Mouse (Mus musculus) limb, embryonic 14.5 days (tissue): ENCODE results near the gene Gid8. TPM values are rescaled to one million over a fixed set of nuclear protein-coding genes. Genes with fewer than 3 reads are reported as not detected.

Experiments
- ATAC-seq: fragments of 200-750 bp; cut with Nextera tagmentation; 2 replicates; pipeline ENCODE4 v1.8.0; 2017; ENCODE audit warnings: low read depth, moderate number of reproducible peaks, moderate TSS enrichment; ENCODE audit not compliant: low FRiP score
- DNase-seq: peaks from one replicate; pipeline ENCODE4 v3.0.0-alpha.2; 2015; ENCODE audit warnings: low spot score
- H3K27ac ChIP-seq: fragments of 300-500 bp; sonication (generic); replicated peaks from 2 replicates; pipeline ENCODE4 v1.5.1; 2014; ENCODE audit warnings: low read depth, mild to moderate bottlenecking, low read length, moderate library complexity, mixed read lengths
- H3K27me3 ChIP-seq: fragments of 300-500 bp; sonication (generic); 2 replicates; pipeline ENCODE4 v1.6.1; 2014; ENCODE audit warnings: low read length, mixed read lengths; ENCODE audit not compliant: control insufficient read depth, insufficient read depth
- H3K36me3 ChIP-seq: fragments of 300-500 bp; sonication (generic); 2 replicates; pipeline ENCODE4 v1.6.1; 2014; ENCODE audit warnings: mild to moderate bottlenecking, low read length, moderate library complexity, mixed read lengths; ENCODE audit not compliant: control insufficient read depth, insufficient read depth
- H3K4me1 ChIP-seq: fragments of 300-500 bp; sonication (generic); 2 replicates; pipeline ENCODE4 v1.6.1; 2014; ENCODE audit warnings: antibody characterized with exemption, low read length, mixed read lengths; ENCODE audit not compliant: control insufficient read depth, insufficient read depth
- H3K4me2 ChIP-seq: fragments of 300-500 bp; sonication (generic); replicated peaks from 2 replicates; pipeline ENCODE4 v1.6.1; 2014; ENCODE audit warnings: low read depth, mild to moderate bottlenecking, low read length, moderate library complexity; ENCODE audit not compliant: severe bottlenecking
- H3K4me3 ChIP-seq: fragments of 300-500 bp; sonication (generic); replicated peaks from 2 replicates; pipeline ENCODE4 v1.5.1; 2014; ENCODE audit warnings: low read length
- H3K9ac ChIP-seq: fragments of 300-500 bp; sonication (generic); 2 replicates; pipeline ENCODE4 v1.6.1; 2014; ENCODE audit warnings: mild to moderate bottlenecking, low read depth, low read length, moderate library complexity; ENCODE audit not compliant: severe bottlenecking
- H3K9me3 ChIP-seq: fragments of 300-500 bp; sonication (generic); 2 replicates; pipeline ENCODE4 v1.6.1; 2016; ENCODE audit warnings: low read length; ENCODE audit not compliant: control insufficient read depth
- POLR2A ChIP-seq: fragments of 200-500 bp; IDR thresholded peaks from 2 replicates; pipeline ENCODE4 v1.8.0; 2012; ENCODE audit warnings: inconsistent platforms, mild to moderate bottlenecking, moderate library complexity, borderline replicate concordance; ENCODE audit not compliant: insufficient read depth, insufficient read length; ENCODE audit errors: extremely low read depth
- whole genome bisulfite sequencing: fragments of 180-500 bp; shearing (Covaris S2); extraction: QIAGEN DNeasy Blood & Tissue Kit; methylation state at CpG from one replicate; pipeline ENCODE4 v1.1.7; 2014; 5-methylcytosine and 5-hydroxymethylcytosine counted together
- polyA plus RNA-seq, 2 experiments: library from polyadenylated mRNA; depleted of rRNA in 1 of 2; stranded (reverse) in 1 of 2; unstranded in 1 of 2; fragments of >200 nt; fragmentation: Nextera tagmentation in 1 of 2; extraction: Ambion mirVana in 1 of 2; gene quantifications; 2 replicates each; pipeline versions ENCODE4 v1.2.1 to v1.2.3; 2012 to 2014

Gene Gid8
- polyA plus RNA-seq, 2 experiments, result 64.0 to 69.9 TPM

DNA sequence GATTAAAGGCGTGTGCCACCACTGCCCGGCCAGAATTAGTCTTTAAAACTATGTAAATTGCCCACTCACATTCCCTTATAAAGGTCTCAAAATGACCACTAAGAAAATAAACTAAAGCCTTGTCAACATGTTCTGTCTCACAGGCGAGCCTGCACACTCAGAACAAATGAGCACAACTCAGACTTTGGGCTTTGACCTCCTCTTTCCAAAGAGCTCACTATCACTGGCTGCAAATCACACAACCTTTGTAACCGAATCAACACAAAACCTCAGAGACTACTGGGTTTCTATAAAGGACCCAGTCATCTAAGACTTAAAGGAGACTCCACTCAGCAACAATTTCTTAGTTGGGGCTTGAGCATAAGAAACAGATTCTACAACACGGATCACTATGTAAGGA, 9.5 kb upstream of the Gid8 start:
- peak overlapping the region; percentile 94 for H3K4me2 ChIP-seq
- H3K4me3 ChIP-seq, result peak overlapping the region; percentile 93
- H3K27me3 ChIP-seq, result no peaks in the 10 kb centered on the region
- peaks cover 25% of the 10 kb centered on the region for H3K4me1 ChIP-seq
- H3K9me3 ChIP-seq, result no peaks in the 10 kb centered on the region
- no peaks in the 10 kb centered on the region for H3K36me3 ChIP-seq
- peak overlapping the region; percentile 97 for H3K9ac ChIP-seq
- ATAC-seq (no peak), DNase-seq (no peak)
- WGBS, result 77% methylated on average over 5 of the region's 5 CpGs
- TF ChIP-seq POLR2A, result no peak
- no peak overlapping the region for H3K27ac ChIP-seq

DNA sequence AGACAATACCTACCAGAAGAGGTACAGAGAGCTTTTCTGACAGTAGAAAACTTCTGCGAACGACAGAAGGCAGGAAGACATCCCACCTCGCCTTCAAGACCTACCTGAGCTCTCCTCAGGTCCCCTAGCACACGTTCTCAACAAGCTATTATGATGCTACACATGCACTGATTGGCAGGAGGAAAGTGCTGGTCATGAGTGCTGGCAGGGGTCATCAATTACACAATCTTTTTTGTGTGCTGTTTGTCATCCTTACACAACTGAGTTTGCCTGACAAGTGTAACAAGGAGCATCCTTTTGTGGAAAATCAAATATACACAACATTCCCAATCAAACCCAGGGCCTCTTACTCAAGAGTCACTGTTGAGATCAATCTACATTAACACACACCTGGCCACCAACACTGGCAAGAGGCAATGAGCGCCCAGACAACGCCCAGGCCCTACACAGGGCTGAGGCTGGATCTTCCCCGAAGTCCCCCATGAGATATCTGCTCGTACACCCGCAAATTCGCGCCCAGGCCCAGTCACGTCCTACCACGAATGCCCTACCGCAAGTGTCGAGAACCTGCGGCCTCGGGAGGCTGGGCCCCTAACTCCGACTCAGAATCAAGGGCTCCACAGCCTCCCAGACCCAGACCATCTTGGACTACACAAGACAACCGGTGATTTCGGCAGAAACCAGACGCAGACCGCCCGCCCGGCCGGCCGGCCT, 8.7 kb upstream of the Gid8 start:
- Histone ChIP-seq H3K4me1 (peaks cover 25% of the 10 kb centered on the region), H3K27ac (peak overlapping the region; percentile 92), H3K9ac (peak overlapping the region; percentile 97), H3K9me3 (no peaks in the 10 kb centered on the region), H3K4me2 (peak overlapping the region; percentile 94), H3K36me3 (0 out of 2 replicates have a peak, but pooled peaks cover 3% of the 10 kb centered on the region), H3K27me3 (no peaks in the 10 kb centered on the region), H3K4me3 (peak overlapping the region; percentile 93)
- WGBS, result 7% methylated on average over 23 of the region's 26 CpGs
- TF ChIP-seq POLR2A, result no peak
- DNase-seq, result peak; percentile 26
- no peak for ATAC-seq

DNA sequence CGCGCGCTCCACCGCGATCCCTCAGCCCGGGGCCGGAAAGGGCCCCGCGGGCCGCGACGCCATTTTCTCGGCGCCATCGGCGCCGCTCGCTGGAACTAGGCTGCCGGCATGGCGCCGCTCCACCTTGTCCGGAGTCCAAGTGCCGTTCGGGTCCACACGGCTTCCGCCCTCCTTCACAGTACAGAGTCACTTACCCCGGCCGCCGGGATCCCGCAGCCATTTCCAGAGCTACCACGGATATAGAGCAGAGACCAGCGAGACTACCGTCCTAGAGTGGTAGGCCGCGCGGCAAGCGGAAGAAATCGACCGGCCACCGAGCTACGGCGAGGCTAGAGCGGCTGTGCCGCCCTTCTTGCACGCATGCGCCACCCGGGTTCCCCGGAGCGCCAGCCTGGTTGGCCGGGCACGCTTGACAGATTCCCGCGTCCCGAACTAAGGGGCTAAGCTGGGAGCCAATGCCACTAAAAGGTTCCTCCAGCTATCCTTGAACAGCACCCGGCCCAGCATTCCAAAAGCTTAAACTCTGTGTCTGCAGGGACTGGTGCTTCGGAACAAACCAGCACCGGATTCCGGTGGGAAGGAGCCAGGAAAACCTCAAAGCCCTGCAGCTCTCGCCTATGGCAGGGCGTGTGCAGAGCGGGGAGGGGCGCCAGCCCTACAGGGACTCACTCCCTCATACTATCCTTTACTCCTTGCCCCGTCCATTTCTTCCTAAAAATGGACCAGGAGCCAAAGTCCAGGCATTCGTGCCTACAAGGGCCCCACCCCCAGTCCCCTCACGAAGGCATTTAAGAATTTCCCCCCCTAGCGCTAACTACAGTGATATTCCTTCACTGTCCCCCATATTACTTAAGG, 7.9 kb upstream of the Gid8 start:
- Histone ChIP-seq H3K36me3 (0 out of 2 replicates have a peak, but pooled peaks cover 3% of the 10 kb centered on the region), H3K4me1 (peaks cover 25% of the 10 kb centered on the region), H3K9ac (peak overlapping the region; percentile 97), H3K9me3 (no peaks in the 10 kb centered on the region), H3K4me2 (peak overlapping the region; percentile 94), H3K4me3 (peak overlapping the region; percentile 93), H3K27me3 (no peaks in the 10 kb centered on the region), H3K27ac (peak overlapping the region; percentile 92)
- DNase-seq, result peak; percentile 95
- WGBS, result under 1% methylated on average over 64 of the region's 66 CpGs
- TF ChIP-seq POLR2A, result 0 out of 2 replicates have a peak, but pooled peaks have one; percentile 26
- ATAC-seq, result peak; percentile 95

DNA sequence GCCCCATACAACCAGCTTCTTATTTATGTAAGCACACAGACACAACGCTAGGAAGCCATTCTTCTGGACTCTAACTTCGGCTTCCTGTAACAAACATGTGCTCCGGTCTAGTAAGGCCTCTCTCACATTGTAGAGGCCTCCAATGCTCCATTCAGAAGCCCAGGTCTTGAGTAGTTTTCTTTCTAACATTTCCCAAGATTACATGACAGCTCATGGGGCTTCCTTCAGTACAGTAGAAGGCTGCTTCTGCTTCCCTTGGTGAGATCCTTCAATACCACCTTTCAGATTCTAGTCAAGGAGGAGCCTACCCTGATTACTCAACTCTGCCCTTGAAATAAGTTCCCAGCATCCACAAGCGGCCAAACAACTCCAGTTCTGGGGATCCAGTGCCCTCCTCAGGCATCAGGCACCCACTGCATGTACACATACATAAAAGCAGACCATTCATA, 7.2 kb upstream of the Gid8 start:
- Histone ChIP-seq H3K9ac (peak overlapping the region; percentile 97), H3K4me1 (peaks cover 25% of the 10 kb centered on the region), H3K9me3 (no peaks in the 10 kb centered on the region), H3K27me3 (no peaks in the 10 kb centered on the region), H3K27ac (peak overlapping the region; percentile 92), H3K36me3 (0 out of 2 replicates have a peak, but pooled peaks cover 3% of the 10 kb centered on the region), H3K4me3 (peak overlapping the region; percentile 93), H3K4me2 (peak overlapping the region; percentile 94)
- WGBS, result 27% methylated on average over 4 of the region's 4 CpGs
- TF ChIP-seq POLR2A, result no peak
- no peak for ATAC-seq
- DNase-seq, result no peak

GRCm38 (mm10) chr2:180703175-180703574, 6.7 kb upstream of the Gid8 start:
- no peak overlapping the region for H3K9ac ChIP-seq
- DNase-seq, result no peak
- 0 out of 2 replicates have a peak, but pooled peaks cover 3% of the 10 kb centered on the region for H3K36me3 ChIP-seq
- H3K27ac ChIP-seq, result peak overlapping the region; percentile 92; the same call in 1 of the 2 replicates
- H3K27me3 ChIP-seq, result no peaks in the 10 kb centered on the region
- WGBS, result 72% methylated on average over 5 of the region's 5 CpGs
- peaks cover 25% of the 10 kb centered on the region for H3K4me1 ChIP-seq
- no peaks in the 10 kb centered on the region for H3K9me3 ChIP-seq
- no peak overlapping the region for H3K4me3 ChIP-seq
- no peak for TF ChIP-seq POLR2A
- no peak for ATAC-seq
- peak overlapping the region; percentile 94; the same call in 1 of the 2 replicates for H3K4me2 ChIP-seq
